Mouse (Mus musculus) liver, embryonic 15.5 days (tissue): ENCODE measurements around the gene Stx11. TPM values are rescaled to one million over a fixed set of nuclear protein-coding genes. Genes with fewer than 3 reads are reported as not detected.

Experiments
- ATAC-seq: fragments of 200-750 bp; cut with Nextera tagmentation; 2 replicates; pipeline ENCODE4 v1.8.0; 2017; ENCODE audit warnings: moderate number of reproducible peaks, mild to moderate bottlenecking, moderate library complexity; ENCODE audit not compliant: insufficient read depth
- H3K27ac ChIP-seq: fragments of 300-500 bp; sonication (generic); replicated peaks from 2 replicates; pipeline ENCODE4 v1.5.1; 2015; ENCODE audit warnings: mild to moderate bottlenecking, inconsistent platforms
- H3K27me3 ChIP-seq: fragments of 300-500 bp; sonication (generic); 2 replicates; pipeline ENCODE4 v1.6.1; 2015; ENCODE audit warnings: mild to moderate bottlenecking, inconsistent platforms
- H3K36me3 ChIP-seq: fragments of 300-500 bp; sonication (generic); replicated peaks from 2 replicates; pipeline ENCODE4 v1.6.1; 2015; ENCODE audit warnings: moderate library complexity, mild to moderate bottlenecking, inconsistent platforms
- H3K4me1 ChIP-seq: fragments of 300-500 bp; sonication (generic); replicated peaks from 2 replicates; pipeline ENCODE4 v1.6.1; 2015; ENCODE audit warnings: inconsistent platforms
- H3K4me2 ChIP-seq: fragments of 300-500 bp; sonication (generic); 2 replicates; pipeline ENCODE4 v1.6.1; 2015; ENCODE audit warnings: moderate library complexity, mild to moderate bottlenecking, inconsistent platforms
- H3K4me3 ChIP-seq: fragments of 300-500 bp; sonication (generic); replicated peaks from 2 replicates; pipeline ENCODE4 v1.5.1; 2015; ENCODE audit warnings: mild to moderate bottlenecking, inconsistent platforms
- H3K9ac ChIP-seq: fragments of 300-500 bp; sonication (generic); 2 replicates; pipeline ENCODE4 v1.6.1; 2015; ENCODE audit warnings: moderate library complexity, mild to moderate bottlenecking, inconsistent platforms
- H3K9me3 ChIP-seq: fragments of 300-500 bp; sonication (generic); replicated peaks from 2 replicates; pipeline ENCODE4 v1.6.1; 2016; ENCODE audit warnings: inconsistent platforms
- WGBS: fragments of 180-500 bp; shearing (Covaris S2); methylation state at CpG from one replicate; pipeline ENCODE4 v1.1.7; 2015; ENCODE audit warnings: mixed read lengths; ENCODE audit not compliant: insufficient replicate concordance; 5-methylcytosine and 5-hydroxymethylcytosine counted together
- polyA plus RNA-seq: library from polyadenylated mRNA; unstranded; fragments of >200 nt; fragmentation: Nextera tagmentation; extraction: Ambion mirVana; gene quantifications from 2 replicates; pipeline ENCODE4 v1.2.1, GENCODE M21; 2015

Gene Stx11
- polyA plus RNA-seq: 9.7 and 10.6 TPM in 2 replicates

GRCm38 (mm10) chr10:12964151-12965075 lies at the start of gene Stx11:
Gene Stx11 (minus strand): TSS chr10:12964298.
- peak; percentile 89 for ATAC-seq
- no peaks in the 10 kb centered on the region for H3K9me3 ChIP-seq
- peak within 1 kb of the TSS; percentile 74 for H3K9ac ChIP-seq
- no peaks in the 10 kb centered on the region for H3K27me3 ChIP-seq
- 3% methylated on average over 56 of the region's 56 CpGs for WGBS
- peak within 1 kb of the TSS; percentile 90 for H3K4me3 ChIP-seq
- peaks cover 34% of the 10 kb centered on the region for H3K4me1 ChIP-seq
- H3K4me2 ChIP-seq: peak within 1 kb of the TSS; percentile 88
- H3K27ac ChIP-seq: peak within 1 kb of the TSS; percentile 73
- peaks cover 3% of the 10 kb centered on the region for H3K36me3 ChIP-seq

GRCm38 (mm10) chr10:13008737-13009121 lies 44.6 kb upstream of the Stx11 start:
- Histone ChIP-seq H3K4me2 (peak overlapping the region; percentile 86), H3K9me3 (no peaks in the 10 kb centered on the region), H3K9ac (peak overlapping the region; percentile 82), H3K27ac (peak overlapping the region; percentile 69; the same call in 1 of the 2 replicates), H3K4me1 (peaks cover 29% of the 10 kb centered on the region), H3K36me3 (no peaks in the 10 kb centered on the region; the same call in 1 of the 2 replicates), H3K4me3 (peak overlapping the region; percentile 94), H3K27me3 (no peaks in the 10 kb centered on the region)
- peak; percentile 29; the same call in 1 of the 2 replicates for ATAC-seq
- 1% methylated on average over 29 of the region's 29 CpGs for WGBS

- 2% methylated on average over 52 of the region's 52 CpGs for WGBS
These were observed 44.0 kb upstream of the Stx11 start for GRCm38 (mm10) chr10:13007876-13008736.

GRCm38 (mm10) chr10:13005043-13005442 lies 40.9 kb upstream of the Stx11 start, which contains the start of gene Sf3b5:
Gene Sf3b5 (plus strand): TSS chr10:13005343.
- Histone ChIP-seq H3K9ac (no peak within 1 kb of the TSS), H3K27ac (no peak within 1 kb of the TSS), H3K9me3 (no peaks in the 10 kb centered on the region), H3K36me3 (no peaks in the 10 kb centered on the region), H3K27me3 (no peaks in the 10 kb centered on the region), H3K4me1 (peaks cover 17% of the 10 kb centered on the region), H3K4me2 (no peak within 1 kb of the TSS), H3K4me3 (no peak within 1 kb of the TSS)
- 71% methylated on average over 3 of the region's 3 CpGs for WGBS
- no peak for ATAC-seq

More at GRCm38 (mm10) chr10:13007876-13008736, 44.0 kb upstream of the Stx11 start:
- peaks cover 26% of the 10 kb centered on the region for H3K4me1 ChIP-seq
- H3K27ac ChIP-seq: peak overlapping the region; percentile 69
- peak; percentile 100 for ATAC-seq
- peak overlapping the region; percentile 94 for H3K4me3 ChIP-seq
- peak overlapping the region; percentile 86 for H3K4me2 ChIP-seq
- H3K9me3 ChIP-seq: no peaks in the 10 kb centered on the region
- peak overlapping the region; percentile 82 for H3K9ac ChIP-seq
- H3K27me3 ChIP-seq: no peaks in the 10 kb centered on the region
- no peaks in the 10 kb centered on the region; the same call in 1 of the 2 replicates for H3K36me3 ChIP-seq

- Histone ChIP-seq H3K9ac (no peak overlapping the region), H3K27me3 (no peaks in the 10 kb centered on the region), H3K27ac (no peak overlapping the region), H3K4me3 (no peak overlapping the region), H3K4me2 (peak overlapping the region; percentile 23; the same call in 1 of the 2 replicates), H3K36me3 (no peaks in the 10 kb centered on the region), H3K4me1 (no peaks in the 10 kb centered on the region; the same call in 1 of the 2 replicates), H3K9me3 (no peaks in the 10 kb centered on the region)
- WGBS: 37% methylated on average over 17 of the region's 17 CpGs
- ATAC-seq: peak; percentile 25; the same call in 1 of the 2 replicates
These were observed 32.8 kb upstream of the Stx11 start for GRCm38 (mm10) chr10:12996736-12997477.

- Histone ChIP-seq H3K4me1 (no peaks in the 10 kb centered on the region; the same call in 1 of the 2 replicates), H3K27ac (no peak overlapping the region), H3K36me3 (no peaks in the 10 kb centered on the region), H3K27me3 (no peaks in the 10 kb centered on the region), H3K4me2 (no peak overlapping the region; the same call in 1 of the 2 replicates), H3K4me3 (no peak overlapping the region), H3K9me3 (no peaks in the 10 kb centered on the region), H3K9ac (no peak overlapping the region)
- 60% methylated on average over 25 of the region's 25 CpGs for WGBS
- ATAC-seq: no peak
These were observed 29.4 kb upstream of the Stx11 start for GRCm38 (mm10) chr10:12993411-12994039.

- peaks cover 6% of the 10 kb centered on the region for H3K4me1 ChIP-seq
- no peak overlapping the region for H3K4me3 ChIP-seq
- no peaks in the 10 kb centered on the region for H3K9me3 ChIP-seq
- H3K9ac ChIP-seq: no peak overlapping the region
- no peak overlapping the region for H3K4me2 ChIP-seq
- no peak for ATAC-seq
- H3K36me3 ChIP-seq: no peaks in the 10 kb centered on the region
- WGBS: 65% methylated on average over 5 of the region's 5 CpGs
- no peak overlapping the region for H3K27ac ChIP-seq
- H3K27me3 ChIP-seq: no peaks in the 10 kb centered on the region
These were observed 27.9 kb upstream of the Stx11 start for GRCm38 (mm10) chr10:12991953-12992352.

GRCm38 (mm10) chr10:12986943-12987342 lies 22.8 kb upstream of the Stx11 start:
- Histone ChIP-seq H3K27me3 (no peaks in the 10 kb centered on the region), H3K4me3 (no peak overlapping the region), H3K36me3 (no peaks in the 10 kb centered on the region), H3K9ac (no peak overlapping the region), H3K9me3 (no peaks in the 10 kb centered on the region), H3K4me1 (peaks cover 11% of the 10 kb centered on the region), H3K4me2 (no peak overlapping the region), H3K27ac (peak overlapping the region; percentile 48)
- WGBS: 3% methylated on average over 4 of the region's 4 CpGs
- 0 out of 2 replicates have a peak, but pooled peaks have one; percentile 40 for ATAC-seq

GRCm38 (mm10) chr10:12986485-12986884 lies 22.4 kb upstream of the Stx11 start:
- no peak overlapping the region for H3K4me2 ChIP-seq
- no peaks in the 10 kb centered on the region for H3K36me3 ChIP-seq
- no peak overlapping the region for H3K4me3 ChIP-seq
- WGBS: 36% methylated on average over 5 of the region's 5 CpGs
- no peak for ATAC-seq
- H3K27me3 ChIP-seq: no peaks in the 10 kb centered on the region
- no peak overlapping the region for H3K9ac ChIP-seq
- peaks cover 11% of the 10 kb centered on the region for H3K4me1 ChIP-seq
- H3K27ac ChIP-seq: peak overlapping the region; percentile 48; the same call in 1 of the 2 replicates
- H3K9me3 ChIP-seq: no peaks in the 10 kb centered on the region

GRCm38 (mm10) chr10:12985028-12985427 lies 20.9 kb upstream of the Stx11 start:
- Histone ChIP-seq H3K9me3 (no peaks in the 10 kb centered on the region), H3K9ac (no peak overlapping the region), H3K4me2 (no peak overlapping the region), H3K27ac (no peak overlapping the region), H3K36me3 (no peaks in the 10 kb centered on the region), H3K4me1 (peaks cover 14% of the 10 kb centered on the region), H3K4me3 (no peak overlapping the region), H3K27me3 (no peaks in the 10 kb centered on the region)
- 25% methylated on average over 3 of the region's 3 CpGs for WGBS
- no peak for ATAC-seq
